8 mouse cellular contexts compared by ENCODE assay signal in the genomic region with DNA sequence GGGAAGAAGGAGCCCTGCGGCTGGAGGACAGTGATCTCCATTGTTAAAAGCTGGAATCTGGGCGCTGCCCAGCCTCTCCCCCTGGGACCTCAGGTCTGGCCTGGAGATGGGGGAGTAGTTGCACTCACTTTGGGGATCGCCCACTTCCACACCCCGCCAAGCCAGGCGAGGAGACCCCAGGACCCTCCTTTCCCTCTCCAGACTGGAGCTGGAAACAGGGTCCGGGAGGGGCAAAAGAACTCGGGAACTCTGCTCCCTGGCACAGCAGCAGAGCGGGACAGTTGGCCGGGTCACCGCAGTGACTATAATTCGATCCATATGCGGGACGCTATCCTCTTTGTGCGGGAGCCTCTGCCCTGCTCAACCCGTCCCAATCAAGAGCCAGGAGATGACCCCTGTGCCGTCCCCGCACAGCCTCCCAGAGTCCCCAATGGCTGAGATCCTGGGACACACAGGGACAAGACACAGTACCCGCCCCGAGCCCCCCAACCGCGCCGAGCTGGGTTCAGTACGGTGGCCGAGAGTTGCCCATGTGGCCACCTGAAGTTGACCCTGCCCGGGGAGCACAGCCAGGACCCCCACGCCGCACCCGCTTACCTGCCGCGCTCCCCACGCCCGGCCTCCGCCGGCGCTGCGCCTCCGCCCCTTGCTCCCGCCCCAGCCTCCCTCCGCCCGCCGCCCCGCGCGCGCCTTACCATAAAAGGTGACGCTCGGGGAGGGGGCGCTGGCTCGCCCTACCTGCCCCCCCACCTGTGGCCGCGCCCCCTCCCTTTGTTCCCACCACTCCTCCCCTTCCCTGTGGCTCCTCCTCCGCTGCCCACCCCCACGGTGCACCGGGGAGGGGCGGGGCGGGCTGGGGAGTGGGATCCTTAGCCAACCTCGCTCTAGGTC. TPM values are rescaled to one million over a fixed set of nuclear protein-coding genes. Genes with fewer than 3 reads are reported as not detected.
DNase-seq lines count a peak whose midpoint lies in the region; ATAC-seq and TF ChIP-seq lines count a peak whose summit lies in the region.

No protein-coding gene starts in this region.

- H3K9ac ChIP-seq in liver, embryonic 13.5 days, result peak overlapping the region; percentile 41
- peak overlapping the region; percentile 82 for H3K9ac ChIP-seq in stomach, embryonic 14.5 days (replicated peaks; ENCODE audit: low read depth, low read length)

- peak overlapping the region; percentile 63 for H3K4me2 ChIP-seq in liver, embryonic 13.5 days
- H3K4me2 ChIP-seq in stomach, embryonic 14.5 days (replicated peaks; ENCODE audit: low read depth, low read length), result peak overlapping the region; percentile 84

- ATAC-seq in liver, embryonic 13.5 days (ENCODE audit: low read depth), result no peak
- peak; percentile 29; the same call in 1 of the 2 replicates for ATAC-seq in stomach, embryonic 14.5 days (ENCODE audit: insufficient number of reproducible peaks, insufficient read depth, low FRiP score, low read depth)

- WGBS in lung, adult 2 months, result 4% methylated on average over 56 of the region's 57 CpGs
- WGBS in liver, embryonic 13.5 days (ENCODE audit: insufficient replicate concordance), result 2% methylated on average over 54 of the region's 57 CpGs
- 1% methylated on average over 52 of the region's 57 CpGs for WGBS in stomach, embryonic 14.5 days

- H3K27me3 ChIP-seq in liver, embryonic 13.5 days, result peaks cover 64% of the 10 kb centered on the region
- H3K27me3 ChIP-seq in stomach, embryonic 14.5 days (ENCODE audit: control insufficient read depth, insufficient read depth, low read length), result no peaks in the 10 kb centered on the region

- no peaks in the 10 kb centered on the region for H3K36me3 ChIP-seq in liver, embryonic 13.5 days
- H3K36me3 ChIP-seq in stomach, embryonic 14.5 days (ENCODE audit: control insufficient read depth, insufficient read depth, low read length), result peaks cover 14% of the 10 kb centered on the region

- no peak for DNase-seq in lung, adult 2 months
- DNase-seq in lung, postnatal 36 days, result no peak
- peak; percentile 43 for DNase-seq in embryo, embryonic 10 days (ENCODE audit: low spot score)
- peak; percentile 50 to 55 for DNase-seq in heart, postnatal 36 days
- DNase-seq in liver, embryonic 13.5 days, result no peak
- DNase-seq in thymus, adult 18-20 months, result no peak
- no peak for DNase-seq in adrenal gland, postnatal 25 days

- intact Hi-C loops in heart, postnatal 36 days (cut with DNase I), result no loop called here

- TF ChIP-seq CTCF in lung, adult 2 months (IDR thresholded peaks at IDR 0.05; ENCODE audit: insufficient read depth, low read length), result no peak

- peaks cover 10% of the 10 kb centered on the region for H3K4me1 ChIP-seq in lung, adult 2 months (ENCODE audit: control insufficient read depth, insufficient read depth, low read length)
- H3K4me1 ChIP-seq in liver, embryonic 13.5 days (replicated peaks), result peaks cover 18% of the 10 kb centered on the region
- peaks cover 24% of the 10 kb centered on the region; the same call in 1 of the 2 replicates for H3K4me1 ChIP-seq in stomach, embryonic 14.5 days (ENCODE audit: control insufficient read depth, insufficient read depth, low read length)

- H3K27ac ChIP-seq in liver, embryonic 13.5 days, result no peak overlapping the region
- peak overlapping the region; percentile 90 for H3K27ac ChIP-seq in stomach, embryonic 14.5 days (ENCODE audit: low read length)

- no peaks in the 10 kb centered on the region for H3K9me3 ChIP-seq in liver, embryonic 13.5 days (replicated peaks)
- H3K9me3 ChIP-seq in stomach, embryonic 14.5 days (ENCODE audit: control insufficient read depth, low read depth, low read length), result no peaks in the 10 kb centered on the region

- TF ChIP-seq POLR2A in lung, adult 2 months (IDR thresholded peaks at IDR 0.05; ENCODE audit: borderline replicate concordance, extremely low read depth, low read depth, low read length), result no peak

- H3K4me3 ChIP-seq in lung, adult 2 months (replicated peaks; ENCODE audit: extremely low read depth, low read depth, low read length), result peak overlapping the region; percentile 42
- peak overlapping the region; percentile 49 for H3K4me3 ChIP-seq in liver, embryonic 13.5 days (replicated peaks)
- H3K4me3 ChIP-seq in stomach, embryonic 14.5 days (ENCODE audit: low read depth, low read length), result peak overlapping the region; percentile 79

RNA-seq across cellular contexts. Expression of a gene that starts 6.4 kb away (rescaled TPM):
- 36.2 and 45.7 TPM in 2 replicates for polyA plus RNA-seq in lung, adult 2 months (2012; rRNA removed)
- total RNA-seq in heart, postnatal 36 days (2021), result 100 to 1,000 TPM; 231 to 294 TPM
- polyA plus RNA-seq in liver, embryonic 13.5 days (2015; fragmentation: Nextera tagmentation; extraction: Ambion mirVana), result 1.9 and 2.4 TPM in 2 replicates
- polyA plus RNA-seq in stomach, embryonic 14.5 days (2014; fragmentation: Nextera tagmentation; extraction: Ambion mirVana), result 94.9 and 98.0 TPM in 2 replicates
- total RNA-seq in adrenal gland, postnatal 25 days (2021), result 9.5 and 12.7 TPM in 2 replicates

RNA-seq across cellular contexts. Expression of a gene that starts 18.9 kb away (rescaled TPM):
- polyA plus RNA-seq in lung, adult 2 months (2012; rRNA removed), result 5.1 and 5.3 TPM in 2 replicates
- 10 to 100 TPM; 26.1 to 29.2 TPM for total RNA-seq in heart, postnatal 36 days (2021)
- 3.6 and 3.7 TPM in 2 replicates for polyA plus RNA-seq in liver, embryonic 13.5 days (2015; fragmentation: Nextera tagmentation; extraction: Ambion mirVana)
- polyA plus RNA-seq in stomach, embryonic 14.5 days (2014; fragmentation: Nextera tagmentation; extraction: Ambion mirVana), result 0.29 and 0.32 TPM in 2 replicates
- total RNA-seq in adrenal gland, postnatal 25 days (2021), result 0.64 and 2.0 TPM in 2 replicates

RNA-seq across cellular contexts. Expression of a gene that starts 24.1 kb away (rescaled TPM):
- 2.3 and 3.9 TPM in 2 replicates for polyA plus RNA-seq in lung, adult 2 months (2012; rRNA removed)
- total RNA-seq in heart, postnatal 36 days (2021), result 100 to 1,000 TPM; 160 to 170 TPM
- polyA plus RNA-seq in liver, embryonic 13.5 days (2015; fragmentation: Nextera tagmentation; extraction: Ambion mirVana), result 0.07 and 0.13 TPM in 2 replicates
- not detected in 2 replicates for polyA plus RNA-seq in stomach, embryonic 14.5 days (2014; fragmentation: Nextera tagmentation; extraction: Ambion mirVana)
- total RNA-seq in adrenal gland, postnatal 25 days (2021), result 2.7 TPM in 2 replicates

Comparison
In these comparisons a context has a peak if more than half of its experiments do, and no peak if none do; other contexts are left out.
1. DNase-seq: peak in embryo, embryonic 10 days (single experiment) and heart, postnatal 36 days (2 of 2); none in lung, adult 2 months (single experiment), lung, postnatal 36 days (single experiment), liver, embryonic 13.5 days (single experiment), thymus, adult 18-20 months (0 of 2) and adrenal gland, postnatal 25 days (single experiment).
2. RNA of a gene that starts 6.4 kb away (polyA plus RNA-seq): 94.9 to 98.0 TPM in stomach, embryonic 14.5 days and 36.2 to 45.7 TPM in lung, adult 2 months; 1.9 to 2.4 TPM in liver, embryonic 13.5 days; every median in the first group is over 10 times any median in the second.
3. Peak in every context shown above with its lines, with median percentiles within 50 percentile points of each other: H3K4me3 ChIP-seq.